Mouse (Mus musculus) CH12.LX (cell line): ENCODE measurements around the gene Ppcs. TPM values are rescaled to one million over a fixed set of nuclear protein-coding genes. Genes with fewer than 3 reads are reported as not detected.

Experiments used
- DNase-seq: peaks from one replicate; pipeline ENCODE4 v3.0.0-alpha.2; 2013; ENCODE audit errors: extremely low read depth
- H3K27ac ChIP-seq: 2 replicates; pipeline ENCODE4 v1.5.1; 2012; ENCODE audit warnings: low read depth, mild to moderate bottlenecking, control low read depth, moderate library complexity; ENCODE audit not compliant: insufficient read depth
- H3K27me3 ChIP-seq: replicated peaks from 2 replicates; pipeline ENCODE3; 2012; ENCODE audit warnings: inconsistent platforms
- H3K36me3 ChIP-seq, 2 experiments: replicated peaks in 1 of 2; 2 replicates each; pipeline versions ENCODE3 to v1.6.1; 2012; ENCODE audit warnings: inconsistent platforms in 1 of 2, low read length in 1 of 2, mild to moderate bottlenecking in 1 of 2, mixed read lengths in 1 of 2, moderate library complexity in 1 of 2; ENCODE audit not compliant: control insufficient read depth in 1 of 2, insufficient read depth in 1 of 2
- H3K4me1 ChIP-seq, 2 experiments: 2 replicates each; pipeline ENCODE4 v1.6.1; 2012; ENCODE audit warnings: inconsistent platforms in 1 of 2, moderate library complexity in 1 of 2; ENCODE audit not compliant: insufficient read depth in 2 of 2, control insufficient read depth in 1 of 2
- H3K4me2 ChIP-seq: 2 replicates; pipeline ENCODE4 v1.6.1; 2012; ENCODE audit warnings: low read depth, mild to moderate bottlenecking, control low read depth; ENCODE audit not compliant: poor library complexity, insufficient read depth, severe bottlenecking
- H3K4me3 ChIP-seq, 3 experiments: fragments of 150-350 bp in 1 of 3; sonication (generic) in 1 of 3; replicated peaks in 1 of 3; 2 replicates each; pipeline versions ENCODE3 to v1.5.1; 2011 to 2012; ENCODE audit warnings: low read depth in 2 of 3, low read length in 2 of 3, mild to moderate bottlenecking in 2 of 3, moderate library complexity in 2 of 3, control low read depth in 1 of 3, improper control_type of control experiment in 1 of 3, inconsistent platforms in 1 of 3, mixed read lengths in 1 of 3; ENCODE audit not compliant: poor library complexity in 1 of 3
- H3K79me2 ChIP-seq: replicated peaks from 2 replicates; pipeline ENCODE4 v1.6.1; 2012; ENCODE audit warnings: mild to moderate bottlenecking, moderate library complexity; ENCODE audit not compliant: control insufficient read depth, poor library complexity, insufficient read depth, severe bottlenecking; ENCODE audit errors: extremely low read depth
- H3K9ac ChIP-seq: 2 replicates; pipeline ENCODE4 v1.6.1; 2012; ENCODE audit warnings: low read depth, mild to moderate bottlenecking, control low read depth, moderate library complexity; ENCODE audit not compliant: insufficient read depth
- H3K9me3 ChIP-seq: replicated peaks from 2 replicates; pipeline ENCODE3; 2012; ENCODE audit warnings: low read length, inconsistent platforms, mixed read lengths
- BHLHE40 ChIP-seq: IDR thresholded peaks from 2 replicates; pipeline ENCODE4 v1.6.1; 2011; ENCODE audit warnings: mild to moderate bottlenecking, low read depth, low read length, improper control_type of control experiment
- CTCF ChIP-seq, 2 experiments: IDR thresholded peaks in 1 of 2; conservative IDR thresholded peaks in 1 of 2; 2 replicates each; pipeline ENCODE4 v1.5.1; 2011 to 2012; ENCODE audit warnings: low read depth in 2 of 2, low read length in 2 of 2, improper control_type of control experiment in 1 of 2, inconsistent platforms in 1 of 2, mild to moderate bottlenecking in 1 of 2, moderate library complexity in 1 of 2
- E2F4 ChIP-seq: IDR thresholded peaks from 2 replicates; pipeline ENCODE4 v1.6.1; 2011; ENCODE audit warnings: low read depth, low read length, improper control_type of control experiment; ENCODE audit not compliant: insufficient replicate concordance
- ELF1 ChIP-seq: IDR thresholded peaks from 2 replicates; pipeline ENCODE4 v1.6.1; 2014; ENCODE audit warnings: low read depth, mild to moderate bottlenecking, inconsistent platforms, low read length, improper control_type of control experiment
- EP300 ChIP-seq: IDR thresholded peaks from 2 replicates; pipeline ENCODE4 v1.6.1; 2011; ENCODE audit warnings: low read length, improper control_type of control experiment
- ETS1 ChIP-seq: conservative IDR thresholded peaks from 2 replicates; pipeline ENCODE4 v1.6.1; 2012; ENCODE audit warnings: low read depth, mild to moderate bottlenecking, inconsistent platforms, low read length, improper control_type of control experiment, moderate library complexity
- GABPA ChIP-seq: IDR thresholded peaks from 2 replicates; pipeline ENCODE4 v1.6.1; 2012; ENCODE audit warnings: low read depth, low read length, improper control_type of control experiment, inconsistent platforms; ENCODE audit not compliant: insufficient replicate concordance
- HCFC1 ChIP-seq: IDR thresholded peaks from 2 replicates; pipeline ENCODE4 v1.6.1; 2012; ENCODE audit warnings: low read depth, mild to moderate bottlenecking, inconsistent platforms, low read length, improper control_type of control experiment
- JUN ChIP-seq: IDR thresholded peaks from 2 replicates; pipeline ENCODE4 v1.6.1; 2011; ENCODE audit warnings: low read depth, mild to moderate bottlenecking, low read length, improper control_type of control experiment, moderate library complexity; ENCODE audit not compliant: insufficient read depth
- KAT2A ChIP-seq: IDR thresholded peaks from 2 replicates; pipeline ENCODE4 v1.6.1; 2012; ENCODE audit warnings: low read length, improper control_type of control experiment, inconsistent platforms; ENCODE audit not compliant: insufficient replicate concordance
- MAX ChIP-seq: IDR thresholded peaks from 2 replicates; pipeline ENCODE4 v1.6.1; 2011; ENCODE audit warnings: low read length, improper control_type of control experiment
- MAZ ChIP-seq: IDR thresholded peaks from 2 replicates; pipeline ENCODE4 v1.6.1; 2012; ENCODE audit warnings: low read depth, mild to moderate bottlenecking, inconsistent platforms, low read length, improper control_type of control experiment, moderate library complexity
- MXI1 ChIP-seq: IDR thresholded peaks from 2 replicates; pipeline ENCODE4 v1.6.1; 2011; ENCODE audit warnings: mild to moderate bottlenecking, low read depth, low read length, improper control_type of control experiment
- NRF1 ChIP-seq: IDR thresholded peaks from 2 replicates; pipeline ENCODE4 v1.6.1; 2014; ENCODE audit warnings: low read depth, mild to moderate bottlenecking, inconsistent platforms, low read length, improper control_type of control experiment, moderate library complexity
- POLR2A ChIP-seq: IDR thresholded peaks from 2 replicates; pipeline ENCODE4 v1.6.1; 2011; ENCODE audit warnings: low read depth, mild to moderate bottlenecking, improper control_type of control experiment, low read length
- RAD21 ChIP-seq: IDR thresholded peaks from 2 replicates; pipeline ENCODE4 v1.6.1; 2011; ENCODE audit warnings: low read depth, mild to moderate bottlenecking, low read length, improper control_type of control experiment, moderate library complexity
- SIN3A ChIP-seq: IDR thresholded peaks from 2 replicates; pipeline ENCODE4 v1.6.1; 2012; ENCODE audit warnings: low read length, improper control_type of control experiment, inconsistent platforms
- SMC3 ChIP-seq: IDR thresholded peaks from 2 replicates; pipeline ENCODE4 v1.6.1; 2011; ENCODE audit warnings: low read depth, low read length, improper control_type of control experiment
- TBP ChIP-seq: conservative IDR thresholded peaks from 2 replicates; pipeline ENCODE4 v1.6.1; 2011; ENCODE audit warnings: low read depth, low read length, improper control_type of control experiment
- USF1 ChIP-seq: IDR thresholded peaks from 2 replicates; pipeline ENCODE4 v1.6.1; 2014; ENCODE audit warnings: low read depth, mild to moderate bottlenecking, inconsistent platforms, low read length, improper control_type of control experiment
- ZC3H11A ChIP-seq: IDR thresholded peaks from 2 replicates; pipeline ENCODE4 v1.6.1; 2012; ENCODE audit warnings: low read depth, mild to moderate bottlenecking, inconsistent platforms, low read length, improper control_type of control experiment
- ZKSCAN1 ChIP-seq: IDR thresholded peaks from 2 replicates; pipeline ENCODE4 v1.6.1; 2012; ENCODE audit warnings: low read depth, inconsistent platforms, low read length, improper control_type of control experiment, borderline replicate concordance
- ZMIZ1 ChIP-seq: IDR thresholded peaks from 2 replicates; pipeline ENCODE4 v1.6.1; 2012; ENCODE audit warnings: low read depth, mild to moderate bottlenecking, inconsistent platforms, low read length, improper control_type of control experiment
- ZNF384 ChIP-seq: IDR thresholded peaks from 2 replicates; pipeline ENCODE4 v1.6.1; 2012; ENCODE audit warnings: low read depth, low read length, improper control_type of control experiment, inconsistent platforms
- dilution Hi-C: fragments of 300-500 bp; cut with MboI; formaldehyde crosslinking; loops from 2 replicates; pipeline ENCODE4 v1.14.3; 2020; ENCODE audit warnings: low sequenced_read_pairs; ENCODE audit not compliant: extremely low pct_unique_long_range_greater_than_20kb, extremely low pct_ligation_motif_present
- in situ Hi-C: fragments of 300-500 bp; cut with MboI; formaldehyde crosslinking; loops from 3 replicates; pipeline ENCODE4 v1.14.3; 2019; ENCODE audit warnings: low sequenced_read_pairs, low pct_ligation_motif_present, low pct_unique_long_range_greater_than_20kb, mixed read lengths
- polyA plus RNA-seq: library from polyadenylated mRNA; unstranded; fragments of >175 nt; gene quantifications from 2 replicates; pipeline ENCODE4 v1.2.1, GENCODE M21; 2012; ENCODE audit warnings: low read depth; ENCODE audit not compliant: insufficient read length
- total RNA-seq, 2 experiments: library from RNA; depleted of rRNA; stranded (reverse); fragments of 300-350 nt in 1 of 2; fragments of >200 nt in 1 of 2; gene quantifications; 2 replicates each; pipeline ENCODE4 v1.2.3; 2012 to 2014

The Ppcs gene
- total and polyA plus RNA-seq, 3 experiments: 14.7 to 22.7 (median 19.3) TPM

DNA sequence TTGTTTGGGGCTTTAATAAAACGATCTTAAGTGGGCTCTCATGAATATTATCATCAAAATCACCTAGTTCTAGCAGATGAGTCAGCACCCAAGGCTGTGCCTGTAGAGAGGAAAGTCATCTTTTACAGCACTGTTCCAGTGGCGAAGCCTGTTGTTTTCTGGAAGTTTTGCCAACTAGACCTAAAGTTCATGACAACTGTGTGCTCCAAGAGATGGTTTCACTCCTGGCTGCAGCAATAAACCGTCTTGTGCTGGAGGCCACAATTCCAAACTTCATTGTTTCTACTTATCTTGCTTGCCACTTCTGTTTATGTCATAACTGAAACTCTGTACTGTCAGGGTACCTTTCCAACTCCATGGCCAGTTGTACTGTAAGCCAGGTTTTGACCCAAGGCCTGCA is 5.0 kb downstream of the Ppcs start:
- no peak for DNase-seq
- Histone ChIP-seq H3K27ac (no peak overlapping the region), H3K4me3 (no peak overlapping the region), H3K9ac (no peak overlapping the region), H3K9me3 (no peaks in the 10 kb centered on the region), H3K4me1 (peaks cover 3 to 24% of the 10 kb centered on the region in 2 experiments; a peak in 3 of 4 replicates), H3K79me2 (no peaks in the 10 kb centered on the region), H3K27me3 (no peaks in the 10 kb centered on the region), H3K36me3 (peaks cover 0 to 13% of the 10 kb centered on the region in 2 experiments), H3K4me2 (no peak overlapping the region)
- TF ChIP-seq USF1: no peak
- no peak for TF ChIP-seq SIN3A
- no peak for TF ChIP-seq ETS1
- TF ChIP-seq GABPA: no peak
- TF ChIP-seq SMC3: no peak
- no peak for TF ChIP-seq NRF1
- no peak for TF ChIP-seq TBP
- TF ChIP-seq ZKSCAN1: no peak
- no peak for TF ChIP-seq CTCF (conservative IDR thresholded peaks at IDR 0.05 in 1 of 2, IDR thresholded peaks at IDR 0.05 in 1 of 2; ENCODE audit: low read depth in 2 of 2, low read length in 2 of 2)
- TF ChIP-seq E2F4: no peak
- no peak for TF ChIP-seq ZC3H11A
- TF ChIP-seq BHLHE40: no peak
- TF ChIP-seq POLR2A: no peak
- no peak for TF ChIP-seq HCFC1
- dilution Hi-C loops (no loop called here), in situ Hi-C loops (no loop called here)

DNA sequence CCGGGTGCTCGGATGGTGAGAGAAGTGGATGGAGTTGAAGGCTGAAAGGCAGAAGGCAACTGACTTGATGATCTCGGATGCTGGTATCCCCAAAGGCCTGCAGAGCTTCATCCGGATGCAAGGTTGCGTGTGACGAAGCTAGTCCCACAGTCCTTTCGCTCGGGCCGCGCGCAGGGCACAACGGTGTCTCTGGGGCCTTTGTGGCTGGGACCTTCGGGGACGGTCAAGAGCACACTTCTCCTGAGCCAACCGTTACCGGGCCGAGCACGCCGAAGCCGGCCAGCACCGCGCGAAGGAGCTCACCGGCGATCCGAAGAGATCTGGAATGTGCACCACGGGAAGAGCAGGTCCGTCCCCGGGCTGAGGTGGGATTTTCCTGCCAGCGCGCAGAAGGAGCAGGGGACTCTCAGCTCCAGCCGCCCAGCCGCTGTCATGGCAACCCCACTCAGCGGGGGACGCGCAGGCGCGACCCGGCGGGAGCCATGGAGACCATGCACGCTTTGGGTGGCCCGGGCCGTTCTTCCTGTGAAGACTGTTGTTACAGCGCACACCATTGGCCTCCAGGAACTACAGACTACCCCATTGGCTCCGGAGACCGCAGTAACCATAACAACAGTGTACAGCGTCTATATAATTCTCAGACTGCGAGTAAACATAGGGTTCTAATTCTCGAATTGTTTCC is 7.0 kb downstream of the Ppcs start, which contains the start of gene Ccdc30:
TSS of gene Ccdc30 (minus strand) at position 450 of the 682 bp plus-strand sequence.
- TF ChIP-seq E2F4 (no peak), MXI1 (peak; percentile 98), KAT2A (no peak), TBP (no peak), ZNF384 (no peak), BHLHE40 (no peak), EP300 (no peak), SIN3A (peak; percentile 99; the same call in 1 of the 2 replicates), NRF1 (peak; percentile 89), HCFC1 (peak; percentile 62), MAX (no peak), MAZ (no peak), JUN (no peak), ELF1 (peak; percentile 75), RAD21 (no peak), ZMIZ1 (no peak)
- Histone ChIP-seq H3K4me1 (peaks cover 0 to 14% of the 10 kb centered on the region in 2 experiments; a peak in 2 of 4 replicates), H3K36me3 (peaks cover 0 to 10% of the 10 kb centered on the region in 2 experiments), H3K9ac (peak within 1 kb of the TSS; percentile 10; the same call in 1 of the 2 replicates), H3K27me3 (no peaks in the 10 kb centered on the region), H3K9me3 (no peaks in the 10 kb centered on the region), H3K27ac (no peak within 1 kb of the TSS), H3K4me2 (peak within 1 kb of the TSS; percentile 93), H3K4me3 (peak within 1 kb of the TSS; percentile 42 to 72 (median 54)), H3K79me2 (no peaks in the 10 kb centered on the region)
- in situ Hi-C loops: no loop called here
- DNase-seq: peak; percentile 77
- dilution Hi-C loops: no loop called here
